Mouse (Mus musculus) kidney, adult 9 months (tissue): Measurements from ENCODE around the gene Aup1.

ENCODE experiments used
- DNase-seq: peaks from one replicate; pipeline ENCODE4 v3.0.0; 2022

The Aup1 gene

GRCm38 (mm10) chr6:83054074-83054851 lies at the start of gene Aup1:
Gene Aup1, plus strand, starts transcription at chr6:83054521.
- DNase-seq, result peak; percentile 98

GRCm38 (mm10) chr6:83004872-83005271 lies 49.4 kb upstream of the Aup1 start:
- peak; percentile 35 for DNase-seq

- DNase-seq, result no peak
These were observed 48.8 kb upstream of the Aup1 start for GRCm38 (mm10) chr6:83005444-83006011.

GRCm38 (mm10) chr6:83006114-83006513 lies 48.2 kb upstream of the Aup1 start:
- no peak for DNase-seq

- no peak for DNase-seq
These were observed 45.7 kb upstream of the Aup1 start for GRCm38 (mm10) chr6:83008659-83009058.

- DNase-seq, result no peak
These were observed 44.3 kb upstream of the Aup1 start for GRCm38 (mm10) chr6:83010010-83010409.

GRCm38 (mm10) chr6:83011255-83011654 lies 43.1 kb upstream of the Aup1 start:
- no peak for DNase-seq

- DNase-seq, result no peak
These were observed 42.6 kb upstream of the Aup1 start for GRCm38 (mm10) chr6:83011756-83012155.

- no peak for DNase-seq
These were observed 40.9 kb upstream of the Aup1 start for GRCm38 (mm10) chr6:83013444-83013843.

GRCm38 (mm10) chr6:83014482-83015466 lies 39.5 kb upstream of the Aup1 start:
- no peak for DNase-seq

- no peak for DNase-seq
These were observed 38.6 kb upstream of the Aup1 start for GRCm38 (mm10) chr6:83015749-83016148.

GRCm38 (mm10) chr6:83017190-83017589 lies 37.1 kb upstream of the Aup1 start:
- DNase-seq, result no peak

GRCm38 (mm10) chr6:83019044-83019443 lies 35.3 kb upstream of the Aup1 start:
- no peak for DNase-seq

GRCm38 (mm10) chr6:83020121-83020520 lies 34.2 kb upstream of the Aup1 start:
- no peak for DNase-seq

- DNase-seq, result no peak
These were observed 33.3 kb upstream of the Aup1 start for GRCm38 (mm10) chr6:83020836-83021593.

- no peak for DNase-seq
These were observed 31.3 kb upstream of the Aup1 start for GRCm38 (mm10) chr6:83023008-83023407.

GRCm38 (mm10) chr6:83023786-83024185 lies 30.5 kb upstream of the Aup1 start:
- no peak for DNase-seq

- no peak for DNase-seq
These were observed 29.9 kb upstream of the Aup1 start for GRCm38 (mm10) chr6:83024421-83024820.

GRCm38 (mm10) chr6:83025221-83025620 lies 29.1 kb upstream of the Aup1 start:
- DNase-seq, result no peak

GRCm38 (mm10) chr6:83027293-83027692 lies 27.0 kb upstream of the Aup1 start:
- no peak for DNase-seq

- no peak for DNase-seq
These were observed 26.6 kb upstream of the Aup1 start for GRCm38 (mm10) chr6:83027706-83028105.

GRCm38 (mm10) chr6:83029777-83030176 lies 24.5 kb upstream of the Aup1 start:
- DNase-seq, result no peak

GRCm38 (mm10) chr6:83031111-83031510 lies 23.2 kb upstream of the Aup1 start:
- no peak for DNase-seq
